ENCODE assay signal across 21 mouse cellular contexts in the genomic region with DNA sequence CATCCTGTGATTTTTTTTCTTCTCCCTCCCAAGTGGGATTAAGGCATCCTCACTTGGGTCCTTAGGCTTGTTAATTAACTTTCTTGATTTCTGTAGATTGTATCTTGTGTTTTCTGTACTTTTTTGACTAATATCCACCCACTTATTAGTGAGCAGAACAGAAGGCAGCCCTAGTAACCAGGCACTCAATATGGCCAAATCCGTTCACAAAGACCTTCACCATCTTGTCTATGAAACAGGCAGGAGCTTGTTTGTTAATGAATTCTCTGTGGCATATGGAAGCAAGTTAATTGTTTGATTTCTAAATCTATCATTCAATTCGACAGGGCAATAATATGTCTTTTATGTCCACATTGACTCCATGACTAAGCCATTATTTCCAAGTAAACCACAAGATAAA.
DNase-seq lines count a peak whose midpoint lies in the region; ATAC-seq and TF ChIP-seq lines count a peak whose summit lies in the region.
"Had no signal": no experiment of that assay in that cellular context is flagged by ENCODE, and none has a peak within 500 bp of the region (broad histone marks: within the 10 kb centered on the region; RNA-seq: fewer than 3 reads in every experiment).

No protein-coding gene starts in this region.

- TF ChIP-seq POLR2A in brain, embryonic 14.5 days (IDR thresholded peaks at IDR 0.05; ENCODE audit: borderline replicate concordance, extremely low read depth, insufficient read depth, insufficient read length, poor library complexity, severe bottlenecking) = no peak

- no peaks in the 10 kb centered on the region for H3K36me3 ChIP-seq in forebrain, embryonic 16.5 days (ENCODE audit: control insufficient read depth, insufficient read depth)
- H3K36me3 ChIP-seq in forebrain, embryonic 12.5 days (replicated peaks) = no peaks in the 10 kb centered on the region
- H3K36me3 ChIP-seq: heart, embryonic 10.5 days; heart, embryonic 13.5 days; hindbrain, embryonic 13.5 days had no signal

- 51% methylated on average over 2 of the region's 2 CpGs for WGBS in forebrain, embryonic 16.5 days
- 63% methylated on average over 2 of the region's 2 CpGs for WGBS in forebrain, embryonic 12.5 days

- no peak for TF ChIP-seq CTCF in brain, embryonic 14.5 days (IDR thresholded peaks at IDR 0.05; ENCODE audit: borderline replicate concordance, extremely low read depth, insufficient read depth, insufficient read length)

- H3K4me3 ChIP-seq in forebrain, embryonic 16.5 days (replicated peaks; ENCODE audit: low read length) = no peak overlapping the region
- no peak overlapping the region for H3K4me3 ChIP-seq in forebrain, embryonic 12.5 days (replicated peaks)
- H3K4me3 ChIP-seq: heart, adult 2 months; heart, embryonic 10.5 days; heart, embryonic 13.5 days; hindbrain, embryonic 13.5 days had no signal

- no peaks in the 10 kb centered on the region for H3K4me1 ChIP-seq in forebrain, embryonic 16.5 days (replicated peaks; ENCODE audit: control insufficient read depth, insufficient read depth, low read length)
- H3K4me1 ChIP-seq in forebrain, embryonic 12.5 days = no peaks in the 10 kb centered on the region
- H3K4me1 ChIP-seq: heart, embryonic 10.5 days; heart, embryonic 13.5 days; hindbrain, embryonic 13.5 days had no signal

- peak; percentile 4 for DNase-seq in layer of hippocampus, adult 9-11 months
- DNase-seq in layer of hippocampus, postnatal 10 days (ENCODE audit: low spot score in 2 of 2) = no peak
- DNase-seq in brain, adult 2 months (ENCODE audit: low read depth, low spot score) = peak; percentile 1
- peak; percentile 53 for DNase-seq in brain, embryonic 14.5 days (ENCODE audit: low read depth)
- DNase-seq: adrenal gland, adult 2 months; adrenal gland, postnatal 14 days; cerebellum, adult 18-20 months; cerebellum, adult 9-10 months; cerebellum, postnatal 14 days; gastrocnemius, postnatal 10 days; gastrocnemius, postnatal 36 days; heart, adult 2 months; heart, postnatal 14 days; heart, postnatal 4 days had no signal

- H3K9ac ChIP-seq in forebrain, embryonic 16.5 days (replicated peaks; ENCODE audit: low read depth, low read length) = no peak overlapping the region
- no peak overlapping the region for H3K9ac ChIP-seq in forebrain, embryonic 12.5 days
- H3K9ac ChIP-seq: heart, embryonic 13.5 days; hindbrain, embryonic 13.5 days had no signal

- H3K9me3 ChIP-seq in forebrain, embryonic 16.5 days (ENCODE audit: control insufficient read depth, low read length) = no peaks in the 10 kb centered on the region
- no peaks in the 10 kb centered on the region for H3K9me3 ChIP-seq in forebrain, embryonic 12.5 days
- H3K9me3 ChIP-seq: heart, embryonic 10.5 days; heart, embryonic 13.5 days; hindbrain, embryonic 13.5 days had no signal

- no peak overlapping the region for H3K27ac ChIP-seq in forebrain, embryonic 16.5 days (ENCODE audit: low read length)
- H3K27ac ChIP-seq in forebrain, embryonic 12.5 days = no peak overlapping the region
- H3K27ac ChIP-seq: heart, adult 2 months; heart, embryonic 10.5 days; heart, embryonic 13.5 days; hindbrain, embryonic 13.5 days had no signal

- 0 out of 2 replicates have a peak, but pooled peaks have one; percentile 49 for ATAC-seq in forebrain, embryonic 16.5 days
- ATAC-seq in forebrain, embryonic 12.5 days (ENCODE audit: low FRiP score) = no peak
- ATAC-seq: CD4-positive, CD25-positive, alpha-beta regulatory T cell, adult 4 months; intestine, postnatal 0 days had no signal

- H3K27me3 ChIP-seq in forebrain, embryonic 16.5 days (replicated peaks; ENCODE audit: control insufficient read depth, insufficient read depth, low read length) = no peaks in the 10 kb centered on the region
- H3K27me3 ChIP-seq in forebrain, embryonic 12.5 days = no peaks in the 10 kb centered on the region
- H3K27me3 ChIP-seq: heart, embryonic 13.5 days; hindbrain, embryonic 13.5 days had no signal

- no peak overlapping the region for H3K4me2 ChIP-seq in forebrain, embryonic 16.5 days (ENCODE audit: low read length)
- H3K4me2 ChIP-seq in forebrain, embryonic 12.5 days = no peak overlapping the region
- H3K4me2 ChIP-seq: heart, embryonic 13.5 days; hindbrain, embryonic 13.5 days had no signal

Comparison
In these comparisons a context has a peak if more than half of its experiments do, and no peak if none do; other contexts are left out.
1. DNase-seq: peak in layer of hippocampus, adult 9-11 months (single experiment), brain, adult 2 months (single experiment) and brain, embryonic 14.5 days (single experiment); none in layer of hippocampus, postnatal 10 days (0 of 2).